In genomic region chr1:189887518-189887917, GRCm38 (mm10) we compare ENCODE assay signal across 9 mouse cellular contexts. TPM values are rescaled to one million over a fixed set of nuclear protein-coding genes. Genes with fewer than 3 reads are reported as not detected.
DNase-seq lines count a peak whose midpoint lies in the region; ATAC-seq and TF ChIP-seq lines count a peak whose summit lies in the region.
"Had no signal": no experiment of that assay in that cellular context is flagged by ENCODE, and none has a peak within 500 bp of the region (broad histone marks: within the 10 kb centered on the region; RNA-seq: fewer than 3 reads in every experiment).

No protein-coding gene starts in this region.

- TF ChIP-seq POLR2A in heart, adult 2 months (IDR thresholded peaks at IDR 0.05; ENCODE audit: insufficient read depth, low read depth, low read length) = no peak

- H3K27ac ChIP-seq in heart, adult 2 months = no peak overlapping the region
- H3K27ac ChIP-seq in liver, embryonic 13.5 days = no peak overlapping the region
- no peak overlapping the region for H3K27ac ChIP-seq in neural tube, embryonic 11.5 days (ENCODE audit: low read depth, low read length)
- H3K27ac ChIP-seq: embryonic facial prominence, embryonic 12.5 days had no signal

- no peaks in the 10 kb centered on the region for H3K27me3 ChIP-seq in heart, adult 2 months (ENCODE audit: control insufficient read depth, insufficient read depth, low read length)
- H3K27me3 ChIP-seq in liver, embryonic 13.5 days = no peaks in the 10 kb centered on the region
- no peaks in the 10 kb centered on the region for H3K27me3 ChIP-seq in neural tube, embryonic 11.5 days (ENCODE audit: control insufficient read depth, insufficient read depth, low read length)
- H3K27me3 ChIP-seq: embryonic facial prominence, embryonic 12.5 days had no signal

- peaks cover 2% of the 10 kb centered on the region; the same call in 1 of the 2 replicates for H3K4me1 ChIP-seq in heart, adult 2 months (ENCODE audit: control insufficient read depth, insufficient read depth, low read length)
- peaks cover 15% of the 10 kb centered on the region for H3K4me1 ChIP-seq in liver, embryonic 13.5 days (replicated peaks)
- no peaks in the 10 kb centered on the region; the same call in 1 of the 2 replicates for H3K4me1 ChIP-seq in neural tube, embryonic 11.5 days (ENCODE audit: control insufficient read depth, insufficient read depth, low read length)

- H3K9me3 ChIP-seq in liver, embryonic 13.5 days (replicated peaks) = no peaks in the 10 kb centered on the region
- H3K9me3 ChIP-seq in neural tube, embryonic 11.5 days (ENCODE audit: control insufficient read depth, low read length) = no peaks in the 10 kb centered on the region
- H3K9me3 ChIP-seq: embryonic facial prominence, embryonic 12.5 days had no signal

- 22% methylated on average over 7 of the region's 7 CpGs for WGBS in heart, adult 2 months
- 35% methylated on average over 7 of the region's 7 CpGs for WGBS in liver, embryonic 13.5 days (ENCODE audit: insufficient replicate concordance)
- 37% methylated on average over 7 of the region's 7 CpGs for WGBS in neural tube, embryonic 11.5 days

- TF ChIP-seq CTCF in heart, adult 2 months (IDR thresholded peaks at IDR 0.05) = peak; percentile 92

- intact Hi-C loops in heart, adult 2 months (cut with DNase I) = loop anchor here (1.0 to 2.0 kb wide), 3 partner anchors 40 to 909 kb away; no protein-coding TSS in a partner anchor

- DNase-seq in A20 (ENCODE audit: low read depth, low spot score) = peak; percentile 68
- DNase-seq in embryo, embryonic 10 days (ENCODE audit: low spot score) = peak; percentile 83
- peak; percentile 60 to 70 for DNase-seq in heart, adult 2 months
- DNase-seq in kidney, adult 18-20 months = peak; percentile 70
- DNase-seq in liver, embryonic 13.5 days = peak; percentile 40
- peak; percentile 79 for DNase-seq in neural tube, embryonic 11.5 days (ENCODE audit: low spot score)
- peak; percentile 23 to 60 for DNase-seq in thymus, postnatal 10 days (ENCODE audit: low spot score in 2 of 2)

- H3K79me2 ChIP-seq in heart, adult 2 months (replicated peaks; ENCODE audit: control insufficient read depth, insufficient read depth, low read length) = no peaks in the 10 kb centered on the region

- ATAC-seq in activated CD4-positive, CD25-positive, alpha-beta regulatory T cell, adult 4 months = peak; percentile 74
- ATAC-seq in liver, embryonic 13.5 days (ENCODE audit: low read depth) = peak; percentile 37
- ATAC-seq in neural tube, embryonic 11.5 days (ENCODE audit: insufficient read depth, low FRiP score, low TSS enrichment) = peak; percentile 14; the same call in 1 of the 2 replicates

- H3K4me3 ChIP-seq in heart, adult 2 months = no peak overlapping the region
- H3K4me3 ChIP-seq in liver, embryonic 13.5 days (replicated peaks) = no peak overlapping the region
- no peak overlapping the region for H3K4me3 ChIP-seq in neural tube, embryonic 11.5 days (ENCODE audit: low read depth, low read length)
- H3K4me3 ChIP-seq: embryonic facial prominence, embryonic 12.5 days had no signal

- no peak overlapping the region for H3K4me2 ChIP-seq in liver, embryonic 13.5 days
- H3K4me2 ChIP-seq in neural tube, embryonic 11.5 days (ENCODE audit: low read depth) = no peak overlapping the region
- H3K4me2 ChIP-seq: embryonic facial prominence, embryonic 12.5 days had no signal

- no peaks in the 10 kb centered on the region for H3K36me3 ChIP-seq in heart, adult 2 months (ENCODE audit: control insufficient read depth, insufficient read depth, low read length)
- peaks cover 16% of the 10 kb centered on the region for H3K36me3 ChIP-seq in liver, embryonic 13.5 days
- no peaks in the 10 kb centered on the region for H3K36me3 ChIP-seq in neural tube, embryonic 11.5 days (ENCODE audit: control insufficient read depth, insufficient read depth, low read length)

- H3K9ac ChIP-seq in heart, adult 2 months (ENCODE audit: low read depth, low read length) = no peak overlapping the region
- H3K9ac ChIP-seq in liver, embryonic 13.5 days = 0 out of 2 replicates have a peak overlapping the region, but pooled peaks have one; percentile 32
- no peak overlapping the region for H3K9ac ChIP-seq in neural tube, embryonic 11.5 days (ENCODE audit: low read length)
- H3K9ac ChIP-seq: embryonic facial prominence, embryonic 12.5 days had no signal

- peak; percentile 79; the same call in 1 of the 2 replicates for TF ChIP-seq EP300 in heart, adult 2 months (IDR thresholded peaks at IDR 0.05; ENCODE audit: insufficient read depth, low read depth, low read length)

RNA-seq across cellular contexts. Expression of gene Smyd2, which starts 34.6 kb away (rescaled TPM):
- 10 to 100 TPM in 1 of 2 experiments, 1 to 10 TPM in 1; 9.7 to 11.1 TPM for polyA plus RNA-seq in activated CD4-positive, CD25-positive, alpha-beta regulatory T cell, adult 4 months (2017; shearing (Covaris generic))
- total RNA-seq in heart, adult 2 months (2021) = 10 to 100 TPM; 81.5 to 99.2 TPM
- polyA plus RNA-seq in heart, adult 2 months (2012; rRNA removed) = 117 and 142 TPM in 2 replicates
- polyA plus RNA-seq in liver, embryonic 13.5 days (2015; fragmentation: Nextera tagmentation; extraction: Ambion mirVana) = 40.7 and 40.8 TPM in 2 replicates
- 64.1 and 64.8 TPM in 2 replicates for polyA plus RNA-seq in neural tube, embryonic 11.5 days (2014; fragmentation: Nextera tagmentation; extraction: Ambion mirVana)

Comparison
In these comparisons a context has a peak if more than half of its experiments do, and no peak if none do; other contexts are left out.
1. ATAC-seq: peak in every context shown above with its lines; median percentile 74 in activated CD4-positive, CD25-positive, alpha-beta regulatory T cell, adult 4 months; 37 in liver, embryonic 13.5 days; 14 in neural tube, embryonic 11.5 days.